Mouse (Mus musculus): ENCODE results near the gene Rd3l.
A peak's percentile ranks its signal among the peaks of the same experiment; 100 is the strongest.

Rd3l gene

DNA sequence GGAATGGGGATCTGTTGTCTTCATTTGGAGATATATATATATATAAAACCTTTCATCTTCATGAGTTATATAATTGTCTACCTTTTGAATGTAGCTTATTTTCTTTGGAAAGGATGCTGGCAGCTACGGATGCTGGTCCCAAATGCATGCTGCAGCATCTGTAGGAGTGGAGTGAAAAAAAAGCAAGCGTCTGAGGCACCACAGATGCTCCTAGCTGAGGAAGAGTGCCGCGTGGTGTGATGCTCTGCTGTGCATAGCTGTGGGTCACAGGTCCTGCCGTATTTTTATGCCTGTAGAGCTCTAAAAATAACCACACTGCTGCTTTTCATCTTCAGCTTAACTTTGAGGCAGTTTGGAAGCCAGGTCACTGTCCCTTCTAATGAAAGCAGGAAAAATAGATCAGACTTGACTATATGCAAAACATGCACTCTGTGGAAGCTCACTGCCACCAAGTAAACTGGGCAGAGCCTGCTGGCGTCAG, at the start of gene Rd3l:
TSS of gene Rd3l (minus strand) at position 431 of the 481 bp plus-strand sequence.
- no peak for DNase-seq (ENCODE audit: low read depth, low spot score)

DNA sequence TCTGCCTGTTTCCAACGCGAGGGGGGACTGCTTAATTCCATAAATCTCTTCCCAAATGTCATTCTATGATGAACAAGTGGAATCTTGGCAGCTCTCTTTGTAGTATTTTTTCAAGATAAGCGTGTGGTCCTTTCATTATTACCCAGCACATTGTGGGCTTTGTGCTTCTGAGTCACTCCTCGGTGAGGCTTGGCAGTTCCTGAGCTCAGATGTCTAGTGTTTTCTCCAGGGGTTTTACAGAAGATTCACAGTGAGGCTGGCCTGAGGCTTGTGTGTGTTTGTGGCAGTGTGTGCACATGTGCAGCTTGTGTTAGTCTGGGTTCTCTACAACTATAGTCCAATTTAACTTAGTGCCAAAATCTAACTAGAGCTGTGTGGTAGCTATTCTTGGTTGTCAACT, 46.3 kb upstream of the Rd3l start:
- peak; percentile 33 for DNase-seq (ENCODE audit: low read depth, low spot score)

DNA sequence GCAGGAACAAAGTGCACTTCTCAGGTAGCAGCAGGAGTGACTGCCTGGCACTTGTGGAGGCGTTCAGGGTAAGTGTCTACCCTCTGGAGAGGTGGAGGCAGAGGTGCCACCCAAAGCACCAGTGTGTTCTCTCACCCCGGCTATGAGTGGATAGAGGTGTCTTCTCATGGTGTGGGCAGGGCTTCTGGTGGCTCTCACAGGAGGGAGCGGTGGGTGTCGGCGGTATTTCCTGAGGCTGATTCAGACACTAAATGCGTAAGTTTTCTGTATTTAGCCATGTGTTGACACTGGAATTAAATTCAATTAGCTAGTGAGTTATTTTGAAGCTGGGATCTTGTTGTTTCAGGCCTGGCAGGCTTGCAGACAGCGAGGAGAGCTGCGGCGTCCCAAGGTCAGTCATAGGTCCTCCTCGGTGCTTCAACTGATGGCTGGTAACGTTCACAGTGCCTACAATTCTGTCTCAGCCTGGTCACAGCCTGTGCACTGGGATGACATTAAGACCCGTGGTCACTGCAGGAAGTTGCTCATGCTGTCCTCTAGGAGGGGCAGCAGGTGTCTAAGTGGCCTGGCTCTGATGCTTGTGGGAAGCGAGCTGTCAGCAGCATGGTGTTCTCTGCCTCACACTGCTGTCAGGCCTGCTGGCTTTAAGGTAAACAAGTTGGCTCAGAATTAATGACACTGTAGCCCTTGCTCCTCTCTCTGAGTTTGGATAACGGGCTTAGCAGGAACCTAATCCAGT, 45.0 kb upstream of the Rd3l start:
- DNase-seq (ENCODE audit: low read depth, low spot score) = peak; percentile 40

- no peak for DNase-seq (ENCODE audit: low read depth, low spot score)
Measured at GRCm38 (mm10) chr12:112025457-112025856, 44.3 kb upstream of the Rd3l start.

DNA sequence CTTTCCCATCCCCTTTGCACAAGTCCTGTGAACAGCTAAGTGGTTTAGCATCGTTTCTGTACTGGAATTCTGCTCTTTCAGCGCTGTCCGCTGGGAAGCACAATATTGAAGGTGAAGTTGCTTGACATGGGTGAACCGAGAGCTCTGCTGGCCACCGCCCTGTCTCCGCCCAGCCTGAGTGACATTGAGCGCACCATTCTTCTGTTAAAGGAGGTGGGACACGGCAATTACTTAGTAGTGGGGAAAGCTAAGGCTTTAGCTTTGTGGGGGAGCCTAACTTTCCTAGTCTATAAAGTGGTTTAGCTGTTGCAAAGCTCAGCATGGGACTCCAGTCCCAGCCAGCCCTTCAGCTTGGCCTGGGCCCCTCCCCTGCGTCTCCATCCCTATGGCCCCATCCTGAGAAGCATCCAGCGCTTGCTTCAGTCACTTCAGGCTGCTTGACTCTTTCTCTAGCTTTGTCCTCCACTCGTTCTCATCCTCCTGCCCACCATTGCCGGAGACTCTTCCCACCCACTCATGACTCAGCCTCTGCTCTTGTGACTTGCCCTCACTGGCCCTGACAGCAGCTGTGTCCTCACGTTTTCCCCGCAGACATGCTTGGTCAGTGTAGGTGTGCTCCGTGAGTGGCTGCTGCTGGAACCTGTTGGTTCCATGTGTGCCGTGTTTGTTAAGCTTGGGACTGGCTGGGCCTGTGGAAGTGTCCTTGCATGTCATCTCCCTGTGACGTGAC, 43.6 kb upstream of the Rd3l start:
- no peak for DNase-seq (ENCODE audit: low read depth, low spot score)

DNA sequence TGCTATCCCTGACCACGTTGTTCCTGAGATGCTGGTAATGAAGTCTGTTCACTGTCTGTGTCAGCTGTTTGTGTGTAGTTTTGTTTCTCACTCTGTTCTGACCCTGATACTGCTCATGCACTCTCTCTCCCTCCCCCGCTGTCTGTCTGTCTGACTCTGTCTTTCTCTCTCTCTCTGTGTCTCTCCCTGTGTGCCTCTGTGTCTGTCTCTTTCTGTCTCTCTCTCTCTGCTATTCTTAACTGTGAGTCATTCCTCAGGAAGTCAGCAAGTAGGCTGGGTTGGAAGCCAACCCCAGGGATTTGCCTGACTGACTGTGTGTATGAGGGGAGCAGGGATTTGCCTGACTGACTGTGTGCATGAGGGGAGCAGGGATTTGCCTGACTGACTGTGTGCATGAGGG, 42.2 kb upstream of the Rd3l start:
- DNase-seq (ENCODE audit: low read depth, low spot score) = no peak

DNA sequence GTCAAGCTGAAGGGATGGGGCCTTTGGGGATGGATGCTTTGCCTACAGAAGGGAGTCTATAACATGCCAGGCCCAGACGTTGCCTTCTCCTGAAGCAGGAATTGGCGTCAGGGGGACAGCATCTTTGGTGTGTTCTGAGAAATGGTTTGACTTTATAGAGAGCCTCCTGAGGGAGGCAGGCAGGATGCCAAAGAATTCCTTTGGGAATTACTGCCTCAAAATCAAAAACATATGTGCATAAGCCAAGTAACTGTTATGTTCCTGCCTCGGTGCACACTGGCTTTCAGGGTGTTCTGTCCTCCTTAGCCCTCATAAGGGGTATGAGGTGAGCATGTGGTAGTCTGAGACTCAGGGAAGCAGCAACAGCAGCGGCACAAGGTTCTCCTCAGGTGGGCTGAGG, 35.2 kb upstream of the Rd3l start:
- DNase-seq (ENCODE audit: low read depth, low spot score) = no peak

DNA sequence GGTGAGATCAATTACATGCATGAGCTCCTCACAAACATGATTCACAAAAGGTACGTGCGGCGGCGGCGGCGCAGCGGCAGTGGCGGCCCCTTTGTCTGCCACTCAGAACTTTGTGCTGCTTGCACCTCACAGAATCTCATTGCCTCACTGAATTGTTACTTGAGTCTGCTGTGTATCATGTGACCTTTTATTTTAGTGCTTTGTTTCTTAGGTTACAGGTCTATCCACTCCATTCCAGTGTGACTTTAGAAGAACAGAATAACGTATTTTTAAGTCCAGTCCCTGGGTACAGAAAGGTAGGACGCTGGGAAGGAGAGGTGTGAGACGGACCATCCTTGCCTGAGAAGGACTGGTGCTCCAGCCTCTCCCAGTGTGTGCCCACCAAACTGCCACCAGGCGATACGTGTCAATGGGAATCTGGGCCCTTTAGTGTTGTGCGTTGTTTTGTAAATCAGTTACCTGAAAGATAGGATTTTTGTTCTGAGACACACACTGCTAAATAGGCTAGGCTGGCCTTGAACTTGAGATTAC, 32.2 kb upstream of the Rd3l start:
- no peak for DNase-seq (ENCODE audit: low read depth, low spot score)

GRCm38 (mm10) chr12:112012511-112013270, 31.6 kb upstream of the Rd3l start:
- DNase-seq (ENCODE audit: low read depth, low spot score) = no peak

- no peak for DNase-seq (ENCODE audit: low read depth, low spot score)
Measured at GRCm38 (mm10) chr12:112001223-112001622, 20.1 kb upstream of the Rd3l start.

GRCm38 (mm10) chr12:111999735-112000134, 18.6 kb upstream of the Rd3l start:
- no peak for DNase-seq (ENCODE audit: low read depth, low spot score)

DNA sequence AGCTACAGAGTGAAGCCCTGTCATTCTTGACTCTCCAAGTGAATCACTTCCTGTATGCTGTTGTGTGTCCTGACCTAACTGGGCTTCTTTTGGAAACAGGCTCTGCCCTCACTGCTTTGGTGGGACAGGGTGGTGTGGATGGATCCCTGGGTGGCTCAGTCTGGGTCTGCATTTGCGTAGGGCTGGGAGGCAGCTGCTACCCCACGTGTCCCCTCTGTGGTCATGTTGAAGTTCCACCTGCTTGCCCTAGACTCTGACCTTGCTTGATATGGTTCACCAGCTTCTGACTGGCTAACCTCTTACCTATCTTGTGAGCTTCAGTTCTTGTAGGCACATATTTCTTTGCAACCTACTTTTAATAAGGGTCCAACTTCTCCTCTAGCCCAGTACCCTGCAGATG, 14.0 kb upstream of the Rd3l start:
- DNase-seq (ENCODE audit: low read depth, low spot score) = no peak

GRCm38 (mm10) chr12:111992626-111993025, 11.5 kb upstream of the Rd3l start:
- DNase-seq (ENCODE audit: low read depth, low spot score) = no peak

- DNase-seq (ENCODE audit: low read depth, low spot score) = no peak
Measured at GRCm38 (mm10) chr12:111986756-111987155, 5.6 kb upstream of the Rd3l start.

- no peak for DNase-seq (ENCODE audit: low read depth, low spot score)
Measured at GRCm38 (mm10) chr12:111983165-111983564, 2.0 kb upstream of the Rd3l start.

GRCm38 (mm10) chr12:111981831-111982230, 714 bp upstream of the Rd3l start:
- DNase-seq (ENCODE audit: low read depth, low spot score) = no peak

DNA sequence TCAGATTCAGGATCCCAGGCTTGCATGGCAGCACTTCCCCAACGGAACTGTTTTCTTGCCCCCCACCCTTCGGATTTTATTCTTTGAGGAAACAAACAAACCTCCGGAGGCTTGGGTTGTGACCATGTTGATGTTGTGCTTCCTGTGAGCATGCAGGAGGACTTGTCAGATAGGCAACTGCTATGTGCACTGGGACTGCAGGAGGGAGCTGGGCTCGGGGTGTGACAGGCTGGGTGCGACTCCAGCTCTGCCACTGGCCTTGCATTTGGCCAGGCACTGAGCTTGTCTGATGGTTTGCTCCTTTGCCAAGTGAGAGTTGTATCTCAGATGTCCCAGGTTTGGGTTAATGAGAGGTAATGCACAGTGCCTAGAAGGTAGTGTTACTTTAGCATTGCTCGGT, 2.8 kb downstream of the Rd3l start:
- no peak for DNase-seq (ENCODE audit: low read depth, low spot score)

- peak; percentile 56 for DNase-seq (ENCODE audit: low read depth, low spot score)
Measured at GRCm38 (mm10) chr12:111977138-111977537, 4.0 kb downstream of the Rd3l start.

DNA sequence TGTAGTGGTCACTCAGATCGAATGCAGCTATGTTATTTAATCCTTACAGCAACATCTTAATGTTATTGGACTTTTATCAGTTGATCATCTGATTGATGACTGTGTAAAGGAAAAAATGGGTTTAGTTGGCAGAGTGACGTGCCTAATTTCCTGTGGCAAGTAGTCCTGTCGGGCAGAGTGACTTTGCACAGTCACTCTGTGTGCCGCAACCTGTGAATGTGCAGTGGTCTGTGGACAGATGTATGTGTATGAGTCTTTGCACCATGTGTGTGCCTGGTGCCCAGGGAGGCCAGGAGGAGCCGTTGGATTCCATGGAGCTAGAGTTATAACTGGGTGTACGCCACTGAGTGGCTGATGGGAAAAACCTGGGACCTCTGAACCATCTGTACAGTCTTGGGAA, 6.5 kb downstream of the Rd3l start:
- no peak for DNase-seq (ENCODE audit: low read depth, low spot score)

DNA sequence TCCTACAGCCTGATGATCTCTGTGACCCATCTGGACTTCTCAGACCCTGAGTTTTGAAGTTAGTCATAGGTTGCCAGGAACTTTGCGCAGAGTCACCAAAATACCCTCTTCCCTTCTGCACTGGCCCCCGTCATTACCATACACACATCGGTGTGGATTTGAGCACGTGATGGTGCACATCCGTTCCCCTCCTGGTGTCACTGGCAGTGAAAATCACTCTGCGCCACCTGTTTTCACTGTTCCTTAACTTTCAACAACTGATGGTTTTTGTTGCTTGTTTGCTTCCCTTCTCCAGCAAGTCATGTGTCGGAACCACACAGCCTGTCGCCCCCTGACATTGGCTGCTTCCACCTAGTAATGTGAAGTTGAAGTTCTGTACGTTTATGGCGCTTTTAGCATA, 8.6 kb downstream of the Rd3l start:
- no peak for DNase-seq (ENCODE audit: low read depth, low spot score)

- DNase-seq (ENCODE audit: low read depth, low spot score) = no peak
Measured at GRCm38 (mm10) chr12:111971231-111971686, 9.9 kb downstream of the Rd3l start, which contains the start of gene Tdrd9. Gene Tdrd9 (plus strand): TSS chr12:111971559.

- DNase-seq (ENCODE audit: low read depth, low spot score) = no peak
Measured at GRCm38 (mm10) chr12:111970085-111970484, 11.0 kb downstream of the Rd3l start.

All from telencephalon, adult 2 months (tissue).